In the genomic region with DNA sequence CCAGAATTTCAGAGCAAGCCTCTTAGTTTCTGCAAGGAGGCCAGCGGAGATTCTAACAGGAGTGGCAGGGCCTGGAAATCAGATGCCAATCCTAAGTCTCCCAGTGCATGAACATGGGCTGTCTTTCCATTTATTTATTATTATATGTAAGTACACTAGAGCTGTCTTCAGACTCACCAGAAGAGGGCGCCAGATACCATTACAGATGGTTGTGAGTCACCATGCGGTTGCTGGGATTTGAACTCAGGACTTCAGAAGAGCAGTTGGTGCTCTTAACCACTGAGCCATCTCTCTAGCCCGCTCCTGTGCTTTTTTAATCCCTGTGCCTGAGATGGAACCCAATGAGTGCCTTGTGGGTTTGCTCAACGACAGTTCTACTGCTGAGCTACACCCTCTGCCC, we compare ENCODE assay signal across 13 mouse cellular contexts. TPM values are rescaled to one million over a fixed set of nuclear protein-coding genes. Genes with fewer than 3 reads are reported as not detected.
DNase-seq lines count a peak whose midpoint lies in the region; ATAC-seq and TF ChIP-seq lines count a peak whose summit lies in the region.
"Had no signal": no experiment of that assay in that cellular context is flagged by ENCODE, and none has a peak within 500 bp of the region (broad histone marks: within the 10 kb centered on the region; RNA-seq: fewer than 3 reads in every experiment).

No protein-coding gene starts in this region.

- peak; percentile 49 for TF ChIP-seq CTCF in forebrain, postnatal 0 days (IDR thresholded peaks at IDR 0.05; ENCODE audit: low read depth)
- TF ChIP-seq CTCF in lung, embryonic 14.5 days (IDR thresholded peaks at IDR 0.05; ENCODE audit: low read depth) = peak; percentile 48

- no peak overlapping the region for H3K4me3 ChIP-seq in forebrain, postnatal 0 days (ENCODE audit: low read depth, low read length)
- no peak overlapping the region for H3K4me3 ChIP-seq in forebrain, embryonic 11.5 days (ENCODE audit: low read depth, low read length)
- H3K4me3 ChIP-seq in lung, embryonic 14.5 days (ENCODE audit: low read depth, low read length) = no peak overlapping the region
- H3K4me3 ChIP-seq: heart, embryonic 15.5 days; stomach, embryonic 15.5 days had no signal

- H3K9me3 ChIP-seq in forebrain, postnatal 0 days (ENCODE audit: low read length) = no peaks in the 10 kb centered on the region
- no peaks in the 10 kb centered on the region for H3K9me3 ChIP-seq in forebrain, embryonic 11.5 days (ENCODE audit: control insufficient read depth, low read length)
- H3K9me3 ChIP-seq in lung, embryonic 14.5 days (ENCODE audit: low read depth, low read length) = no peaks in the 10 kb centered on the region
- H3K9me3 ChIP-seq: heart, embryonic 15.5 days; stomach, embryonic 15.5 days had no signal

- H3K4me2 ChIP-seq in forebrain, postnatal 0 days (ENCODE audit: low read depth) = no peak overlapping the region
- H3K4me2 ChIP-seq in forebrain, embryonic 11.5 days (ENCODE audit: low read depth, low read length, severe bottlenecking) = no peak overlapping the region
- H3K4me2 ChIP-seq in lung, embryonic 14.5 days = no peak overlapping the region
- H3K4me2 ChIP-seq: heart, embryonic 15.5 days; stomach, embryonic 15.5 days had no signal

- no peak overlapping the region for H3K9ac ChIP-seq in forebrain, postnatal 0 days
- H3K9ac ChIP-seq in forebrain, embryonic 11.5 days (ENCODE audit: low read length) = no peak overlapping the region
- H3K9ac ChIP-seq in lung, embryonic 14.5 days = no peak overlapping the region
- H3K9ac ChIP-seq: heart, embryonic 15.5 days; stomach, embryonic 15.5 days had no signal

- ATAC-seq in forebrain, postnatal 0 days = no peak
- ATAC-seq in forebrain, embryonic 11.5 days (replicated peaks; ENCODE audit: low FRiP score) = no peak
- no peak for ATAC-seq in lung, embryonic 14.5 days (ENCODE audit: insufficient read depth)

- peaks cover 11% of the 10 kb centered on the region; the same call in 1 of the 2 replicates for H3K27me3 ChIP-seq in forebrain, postnatal 0 days (ENCODE audit: insufficient read depth, low read length)
- no peaks in the 10 kb centered on the region for H3K27me3 ChIP-seq in forebrain, embryonic 11.5 days (ENCODE audit: control insufficient read depth, insufficient read depth, low read length)
- H3K27me3 ChIP-seq in lung, embryonic 14.5 days (ENCODE audit: insufficient read depth, low read length) = no peaks in the 10 kb centered on the region
- H3K27me3 ChIP-seq: heart, embryonic 15.5 days; stomach, embryonic 15.5 days had no signal

- no peak overlapping the region for H3K27ac ChIP-seq in forebrain, postnatal 0 days (ENCODE audit: low read depth, low read length)
- no peak overlapping the region for H3K27ac ChIP-seq in forebrain, embryonic 11.5 days (ENCODE audit: low read depth, low read length)
- no peak overlapping the region for H3K27ac ChIP-seq in lung, embryonic 14.5 days (ENCODE audit: low read depth)
- H3K27ac ChIP-seq: heart, embryonic 15.5 days; stomach, embryonic 15.5 days had no signal

- H3K36me3 ChIP-seq in forebrain, postnatal 0 days (ENCODE audit: insufficient read depth) = no peaks in the 10 kb centered on the region
- no peaks in the 10 kb centered on the region for H3K36me3 ChIP-seq in forebrain, embryonic 11.5 days (ENCODE audit: control insufficient read depth, insufficient read depth, low read length)
- no peaks in the 10 kb centered on the region for H3K36me3 ChIP-seq in lung, embryonic 14.5 days (ENCODE audit: insufficient read depth)
- H3K36me3 ChIP-seq: heart, embryonic 15.5 days; stomach, embryonic 15.5 days had no signal

- peaks cover 15% of the 10 kb centered on the region for H3K4me1 ChIP-seq in forebrain, postnatal 0 days (ENCODE audit: insufficient read depth)
- H3K4me1 ChIP-seq in forebrain, embryonic 11.5 days (replicated peaks; ENCODE audit: control insufficient read depth, insufficient read depth, low read length) = peaks cover 25% of the 10 kb centered on the region
- H3K4me1 ChIP-seq in lung, embryonic 14.5 days (ENCODE audit: insufficient read depth) = peaks cover 11% of the 10 kb centered on the region; the same call in 1 of the 2 replicates

- WGBS in forebrain, postnatal 0 days = 80% methylated on average over 5 of the region's 5 CpGs
- 83% methylated on average over 5 of the region's 5 CpGs for WGBS in forebrain, embryonic 11.5 days
- 77% methylated on average over 5 of the region's 5 CpGs for WGBS in lung, embryonic 14.5 days

- DNase-seq in forebrain, postnatal 0 days = no peak
- no peak for DNase-seq in forebrain, embryonic 11.5 days (ENCODE audit: low spot score)
- peak; percentile 47 for DNase-seq in lung, embryonic 14.5 days
- DNase-seq in lung, postnatal 36 days = no peak
- peak; percentile 53 for DNase-seq in A20 (ENCODE audit: low read depth, low spot score)
- peak; percentile 66 for DNase-seq in ZHBTc4 (ENCODE audit: low read depth, low spot score)
- no peak for DNase-seq in frontal cortex, postnatal 25 days (ENCODE audit: low spot score in 2 of 2)
- DNase-seq in adrenal gland, postnatal 4 days (ENCODE audit: low spot score in 2 of 2) = no peak
- DNase-seq: adrenal gland, postnatal 14 days; cerebellum, adult 8-10 months; kidney, adult 18-20 months had no signal

RNA-seq across cellular contexts. Expression of a gene that starts 36.2 kb away (rescaled TPM):
- 6.2 and 8.2 TPM in 2 replicates for total RNA-seq in forebrain, postnatal 0 days (2014; rRNA removed)
- polyA plus RNA-seq in forebrain, postnatal 0 days (2015; fragmentation: Nextera tagmentation; extraction: Ambion mirVana) = 2.9 and 3.4 TPM in 2 replicates
- polyA plus RNA-seq in forebrain, embryonic 11.5 days (2014; fragmentation: Nextera tagmentation; extraction: Ambion mirVana) = 8.7 and 9.4 TPM in 2 replicates
- 2.3 and 2.5 TPM in 2 replicates for polyA plus RNA-seq in lung, embryonic 14.5 days (2014; fragmentation: Nextera tagmentation; extraction: Ambion mirVana)
- 10 to 100 TPM; 33.7 to 33.9 TPM for total RNA-seq in adrenal gland, postnatal 4 days (2021)

RNA-seq across cellular contexts. Expression of a gene that starts 54.2 kb away (rescaled TPM):
- total RNA-seq in forebrain, postnatal 0 days (2014; rRNA removed) = 0.81 and 1.5 TPM in 2 replicates
- 1.3 and 2.4 TPM in 2 replicates for polyA plus RNA-seq in forebrain, postnatal 0 days (2015; fragmentation: Nextera tagmentation; extraction: Ambion mirVana)
- 0.17 and 0.53 TPM in 2 replicates for polyA plus RNA-seq in forebrain, embryonic 11.5 days (2014; fragmentation: Nextera tagmentation; extraction: Ambion mirVana)
- polyA plus RNA-seq in lung, embryonic 14.5 days (2014; fragmentation: Nextera tagmentation; extraction: Ambion mirVana) = 1.0 and 1.6 TPM in 2 replicates
- 1 to 10 TPM; 2.4 to 8.0 TPM for total RNA-seq in adrenal gland, postnatal 4 days (2021)

Comparison
In these comparisons a context has a peak if more than half of its experiments do, and no peak if none do; other contexts are left out.
1. DNase-seq: peak in lung, embryonic 14.5 days (single experiment), A20 (single experiment) and ZHBTc4 (single experiment); none in forebrain, postnatal 0 days (single experiment), forebrain, embryonic 11.5 days (single experiment), lung, postnatal 36 days (single experiment), frontal cortex, postnatal 25 days (0 of 2) and adrenal gland, postnatal 4 days (0 of 2).